Mouse (Mus musculus) cerebellum, adult 11 months (tissue): ENCODE data around the gene 1700029H14Rik.

Experiments
- DNase-seq: peaks from one replicate; pipeline ENCODE4 v3.0.0; 2022

Gene 1700029H14Rik

GRCm38 (mm10) chr8:13541526-13541925, 20.7 kb downstream of the 1700029H14Rik start:
- no peak for DNase-seq

GRCm38 (mm10) chr8:13540122-13540521, 22.1 kb downstream of the 1700029H14Rik start:
- DNase-seq: no peak

- no peak for DNase-seq
Measured at GRCm38 (mm10) chr8:13538821-13539220, 23.4 kb downstream of the 1700029H14Rik start.

GRCm38 (mm10) chr8:13537102-13537501, 25.2 kb downstream of the 1700029H14Rik start:
- DNase-seq: no peak

- DNase-seq: no peak
Measured at GRCm38 (mm10) chr8:13533123-13533522, 29.1 kb downstream of the 1700029H14Rik start.

- DNase-seq: no peak
Measured at GRCm38 (mm10) chr8:13531602-13532171, 30.6 kb downstream of the 1700029H14Rik start.

- DNase-seq: peak; percentile 90
Measured at GRCm38 (mm10) chr8:13530941-13531340, 31.3 kb downstream of the 1700029H14Rik start.

- no peak for DNase-seq
Measured at GRCm38 (mm10) chr8:13530401-13530800, 31.9 kb downstream of the 1700029H14Rik start.

- DNase-seq: peak; percentile 90
Measured at GRCm38 (mm10) chr8:13529891-13530316, 32.4 kb downstream of the 1700029H14Rik start.

GRCm38 (mm10) chr8:13529011-13529840, 33.0 kb downstream of the 1700029H14Rik start:
- DNase-seq: peak; percentile 30

- DNase-seq: no peak
Measured at GRCm38 (mm10) chr8:13521392-13521791, 40.9 kb downstream of the 1700029H14Rik start.

- DNase-seq: no peak
Measured at GRCm38 (mm10) chr8:13520349-13520748, 41.9 kb downstream of the 1700029H14Rik start.

GRCm38 (mm10) chr8:13519503-13519902, 42.8 kb downstream of the 1700029H14Rik start:
- DNase-seq: no peak

GRCm38 (mm10) chr8:13517284-13517781, 44.9 kb downstream of the 1700029H14Rik start:
- DNase-seq: no peak

GRCm38 (mm10) chr8:13516728-13517127, 45.5 kb downstream of the 1700029H14Rik start:
- no peak for DNase-seq

- DNase-seq: peak; percentile 56
Measured at GRCm38 (mm10) chr8:13516011-13516442, 46.2 kb downstream of the 1700029H14Rik start.

GRCm38 (mm10) chr8:13513556-13514370, 48.5 kb downstream of the 1700029H14Rik start:
- DNase-seq: no peak

GRCm38 (mm10) chr8:13512677-13513076, 49.6 kb downstream of the 1700029H14Rik start:
- peak; percentile 80 for DNase-seq

- peak; percentile 50 for DNase-seq
Measured at GRCm38 (mm10) chr8:13512016-13512415, 50.2 kb downstream of the 1700029H14Rik start.

- DNase-seq: no peak
Measured at GRCm38 (mm10) chr8:13507284-13507937, 54.9 kb downstream of the 1700029H14Rik start.

GRCm38 (mm10) chr8:13506849-13507248, 55.4 kb downstream of the 1700029H14Rik start:
- DNase-seq: no peak

GRCm38 (mm10) chr8:13504894-13505674, 57.2 kb downstream of the 1700029H14Rik start:
- DNase-seq: no peak
